Mouse (Mus musculus) adrenal gland, adult 2 months (tissue): ENCODE results near the gene Acnat1. TPM values are rescaled to one million over a fixed set of nuclear protein-coding genes. Genes with fewer than 3 reads are reported as not detected.
"Not testable (repeated sequence)": the region's sequence is repeated elsewhere in the genome, so short reads cannot be mapped to it uniquely, and the experiment has no call there.

ENCODE experiments used
- DNase-seq: peaks from one replicate; pipeline ENCODE4 v3.0.0; 2021
- polyA plus RNA-seq: library from polyadenylated mRNA; depleted of rRNA; stranded (reverse); fragments of >200 nt; gene quantifications from 2 replicates; pipeline ENCODE4 v1.2.3, GENCODE M21; 2012; rRNA removed
- total RNA-seq, 2 experiments: library from RNA; stranded (reverse); gene quantifications; 2 replicates each; pipeline ENCODE4 v1.2.3; 2021

Gene Acnat1
- total and polyA plus RNA-seq, 3 experiments = 0.11 to 2.6 (median 1.8) TPM

- DNase-seq = no peak
Measured at GRCm38 (mm10) chr4:49456171-49456570, 17.5 kb downstream of the Acnat1 start.

GRCm38 (mm10) chr4:49451848-49452551, 21.7 kb downstream of the Acnat1 start:
- no peak for DNase-seq

- DNase-seq = not testable (repeated sequence)
Measured at GRCm38 (mm10) chr4:49451133-49451847, 22.4 kb downstream of the Acnat1 start.

GRCm38 (mm10) chr4:49436968-49437367, 36.7 kb downstream of the Acnat1 start:
- not testable (repeated sequence) for DNase-seq

- DNase-seq = not testable (repeated sequence)
Measured at GRCm38 (mm10) chr4:49410151-49410550, 63.6 kb downstream of the Acnat1 start.

- DNase-seq = not testable (repeated sequence)
Measured at GRCm38 (mm10) chr4:49407957-49408356, 65.8 kb downstream of the Acnat1 start, which contains the start of gene Acnat2. Gene Acnat2 (minus strand): TSS chr4:49408151.

Other genes with a start within 250 kb of the Acnat1 start
- under 1 TPM; 0.73 to 0.75 TPM for gene Acnat2, start 65.8 kb downstream of the Acnat1 start, total RNA-seq
- not detected in 2 replicates for gene Acnat2, start 65.8 kb downstream of the Acnat1 start, polyA plus RNA-seq
- under 1 TPM; 0.24 to 0.72 TPM for gene Baat, start 32.6 kb upstream of the Acnat1 start, total RNA-seq
- not detected in 2 replicates for gene Baat, start 32.6 kb upstream of the Acnat1 start, polyA plus RNA-seq
- gene Mrpl50, start 47.2 kb upstream of the Acnat1 start, total RNA-seq = 10 to 100 TPM; 42.9 to 48.5 TPM
- 0.74 and 0.95 TPM in 2 replicates for gene Mrpl50, start 47.2 kb upstream of the Acnat1 start, polyA plus RNA-seq
- 1 to 10 TPM; 5.4 to 6.2 TPM for gene Zfp189, start 47.3 kb upstream of the Acnat1 start, total RNA-seq
- gene Zfp189, start 47.3 kb upstream of the Acnat1 start, polyA plus RNA-seq = 0.51 and 0.59 TPM in 2 replicates
- gene Aldob, start 75.6 kb upstream of the Acnat1 start, total RNA-seq = 1 to 10 TPM in 1 of 2 experiments, under 1 TPM in 1; 0.79 to 6.5 TPM
- 1.3 TPM in 1 of 2 replicates, not detected in the other for gene Aldob, start 75.6 kb upstream of the Acnat1 start, polyA plus RNA-seq
- gene Tmem246, start 124.0 kb upstream of the Acnat1 start, total RNA-seq = 10 to 100 TPM in 1 of 2 experiments, 1 to 10 TPM in 1; 9.7 to 14.4 TPM
- gene Tmem246, start 124.0 kb upstream of the Acnat1 start, polyA plus RNA-seq = 12.8 and 17.0 TPM in 2 replicates
- 10 to 100 TPM; 46.8 to 54.3 TPM for gene Rnf20, start 158.1 kb upstream of the Acnat1 start, total RNA-seq
- gene Rnf20, start 158.1 kb upstream of the Acnat1 start, polyA plus RNA-seq = 22.2 and 24.1 TPM in 2 replicates
- gene Ppp3r2, start 208.1 kb upstream of the Acnat1 start, total RNA-seq = not detected
- gene Ppp3r2, start 208.1 kb upstream of the Acnat1 start, polyA plus RNA-seq = not detected in 2 replicates